Mouse (Mus musculus): ENCODE results near the gene Tsn.

DNA sequence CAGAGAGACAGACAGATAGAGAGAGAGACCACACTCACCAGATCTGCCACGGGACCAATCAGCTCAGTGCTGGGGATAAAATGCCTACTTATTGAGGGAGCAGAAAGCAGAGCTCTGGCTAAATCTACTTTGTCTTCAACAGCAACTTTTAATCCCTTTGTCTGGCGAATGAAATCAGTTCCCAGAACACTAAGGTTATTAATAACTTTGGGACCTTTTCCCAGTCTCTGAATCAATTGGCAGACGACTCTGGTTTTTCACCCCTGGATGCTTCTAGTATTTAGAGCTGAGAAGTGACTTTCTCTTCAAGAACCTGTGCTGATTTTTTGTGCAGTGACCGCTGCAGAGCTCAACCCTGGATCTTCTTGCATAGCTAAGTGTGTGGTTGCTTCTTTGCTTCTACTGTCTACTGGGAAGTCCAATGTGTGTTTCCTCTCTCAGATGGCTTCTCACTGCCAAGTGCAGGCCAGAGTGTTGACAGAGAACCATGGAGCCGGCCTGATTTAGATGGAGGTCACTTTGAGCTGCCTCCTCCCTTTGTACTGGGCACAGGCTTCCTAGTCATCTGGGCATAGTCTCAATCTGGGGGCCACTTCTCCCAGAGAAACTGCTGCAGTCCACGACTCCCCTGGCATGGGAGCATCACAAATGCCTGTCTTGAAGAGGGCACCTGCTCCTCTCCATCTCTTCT lies 47.7 kb upstream of the Tsn start:
- TF ChIP-seq CTCF (IDR thresholded peaks at IDR 0.05; ENCODE audit: extremely low read depth, insufficient read length, insufficient replicate concordance, low read depth, low read length) (no peak), POLR2A (IDR thresholded peaks at IDR 0.05; ENCODE audit: low read depth, low read length) (no peak)
